Mouse (Mus musculus) MEL (cell line): Measurements from ENCODE around the gene Pax8. TPM values are rescaled to one million over a fixed set of nuclear protein-coding genes. Genes with fewer than 3 reads are reported as not detected.

Experiments
- DNase-seq: peaks from one replicate; pipeline ENCODE4 v3.0.0; 2011; ENCODE audit warnings: low read depth, low spot score
- H3K27ac ChIP-seq: 2 replicates; pipeline ENCODE4 v1.5.1; 2012; ENCODE audit warnings: low read depth, mild to moderate bottlenecking, control low read depth, low read length, moderate library complexity; ENCODE audit not compliant: control insufficient read depth
- H3K27me3 ChIP-seq, 2 experiments: fragments of 150-350 bp in 1 of 2; sonication (generic) in 1 of 2; 2 replicates each; pipeline ENCODE4 v1.6.1; 2012; ENCODE audit warnings: low read length in 2 of 2, mild to moderate bottlenecking in 2 of 2, improper control_type of control experiment in 1 of 2, moderate library complexity in 1 of 2; ENCODE audit not compliant: insufficient read depth in 2 of 2, control insufficient read depth in 1 of 2
- H3K36me3 ChIP-seq, 2 experiments: 2 replicates each; pipeline ENCODE4 v1.6.1; 2012 to 2014; ENCODE audit warnings: low read length in 2 of 2, improper control_type of control experiment in 1 of 2, inconsistent platforms in 1 of 2, mild to moderate bottlenecking in 1 of 2; ENCODE audit not compliant: insufficient read depth in 2 of 2, control insufficient read depth in 1 of 2
- H3K4me1 ChIP-seq, 2 experiments: fragments of 150-350 bp in 1 of 2; sonication (generic) in 1 of 2; 2 replicates each; pipeline ENCODE4 v1.6.1; 2012; ENCODE audit warnings: low read length in 2 of 2, improper control_type of control experiment in 1 of 2, mild to moderate bottlenecking in 1 of 2; ENCODE audit not compliant: insufficient read depth in 2 of 2, control insufficient read depth in 1 of 2
- H3K4me3 ChIP-seq, 2 experiments: fragments of 150-350 bp in 1 of 2; sonication (generic) in 1 of 2; 2 replicates each; pipeline ENCODE4 v1.5.1; 2012; ENCODE audit warnings: low read depth in 2 of 2, low read length in 2 of 2, mild to moderate bottlenecking in 2 of 2, moderate library complexity in 2 of 2, control low read depth in 1 of 2, improper control_type of control experiment in 1 of 2; ENCODE audit not compliant: control insufficient read depth in 1 of 2, insufficient read depth in 1 of 2
- H3K79me2 ChIP-seq: 2 replicates; pipeline ENCODE4 v1.6.1; 2012; ENCODE audit warnings: mild to moderate bottlenecking, low read length, moderate library complexity; ENCODE audit not compliant: control insufficient read depth, poor library complexity, insufficient read depth
- H3K9ac ChIP-seq: 2 replicates; pipeline ENCODE4 v1.6.1; 2012; ENCODE audit warnings: low read depth, mild to moderate bottlenecking, control low read depth, low read length, moderate library complexity; ENCODE audit not compliant: control insufficient read depth, poor library complexity, severe bottlenecking
- H3K9me3 ChIP-seq: fragments of 150-350 bp; sonication (generic); replicated peaks from 2 replicates; pipeline ENCODE4 v1.6.1; 2012; ENCODE audit warnings: mild to moderate bottlenecking, low read length, improper control_type of control experiment, moderate library complexity; ENCODE audit not compliant: insufficient read depth
- CHD1 ChIP-seq: IDR thresholded peaks from 2 replicates; pipeline ENCODE4 v1.6.1; 2012; ENCODE audit warnings: low read depth, mild to moderate bottlenecking, inconsistent platforms, low read length, improper control_type of control experiment
- CHD2 ChIP-seq: IDR thresholded peaks from 2 replicates; pipeline ENCODE4 v1.6.1; 2011; ENCODE audit warnings: low read length, improper control_type of control experiment
- E2F4 ChIP-seq: IDR thresholded peaks from 2 replicates; pipeline ENCODE4 v1.6.1; 2011; ENCODE audit warnings: low read depth, low read length, improper control_type of control experiment, borderline replicate concordance
- EP300 ChIP-seq, 2 experiments: IDR thresholded peaks; 2 replicates each; pipeline ENCODE4 v1.6.1; 2011; ENCODE audit warnings: improper control_type of control experiment in 2 of 2, low read length in 2 of 2, low read depth in 1 of 2, mild to moderate bottlenecking in 1 of 2
- ETS1 ChIP-seq: IDR thresholded peaks from 2 replicates; pipeline ENCODE4 v1.6.1; 2012; ENCODE audit warnings: low read depth, mild to moderate bottlenecking, inconsistent platforms, low read length, improper control_type of control experiment, moderate library complexity
- GATA1 ChIP-seq: IDR thresholded peaks from 2 replicates; pipeline ENCODE4 v1.6.1; 2011; ENCODE audit warnings: low read depth, low read length, improper control_type of control experiment
- KAT2A ChIP-seq: conservative IDR thresholded peaks from 2 replicates; pipeline ENCODE4 v1.6.1; 2012; ENCODE audit warnings: low read depth, low read length, improper control_type of control experiment, inconsistent platforms
- MYB ChIP-seq: IDR thresholded peaks from 2 replicates; pipeline ENCODE4 v1.6.1; 2011; ENCODE audit warnings: mild to moderate bottlenecking, low read depth, low read length, improper control_type of control experiment
- MYC ChIP-seq: IDR thresholded peaks from 2 replicates; pipeline ENCODE4 v1.6.1; 2011; ENCODE audit warnings: low read depth, mild to moderate bottlenecking, low read length, improper control_type of control experiment, moderate library complexity
- NELFE ChIP-seq: IDR thresholded peaks from 2 replicates; pipeline ENCODE4 v1.6.1; 2011; ENCODE audit warnings: low read depth, low read length, improper control_type of control experiment
- POLR2AphosphoS5 ChIP-seq: IDR thresholded peaks from 2 replicates; pipeline ENCODE4 v1.6.1; 2012; ENCODE audit warnings: low read depth, borderline replicate concordance, mild to moderate bottlenecking, inconsistent platforms, low read length, moderate library complexity, mixed read lengths
- SIN3A ChIP-seq: IDR thresholded peaks from 2 replicates; pipeline ENCODE4 v1.6.1; 2012; ENCODE audit warnings: low read length, improper control_type of control experiment, inconsistent platforms
- TAL1 ChIP-seq: IDR thresholded peaks from 2 replicates; pipeline ENCODE4 v1.6.1; 2012; ENCODE audit warnings: mild to moderate bottlenecking, inconsistent platforms, low read length, moderate library complexity, mixed read lengths
- TBP ChIP-seq: IDR thresholded peaks from 2 replicates; pipeline ENCODE4 v1.8.0; 2011; ENCODE audit warnings: low read depth, low read length, improper control_type of control experiment
- TCF12 ChIP-seq: IDR thresholded peaks from 2 replicates; pipeline ENCODE4 v1.6.1; 2014; ENCODE audit warnings: low read depth, mild to moderate bottlenecking, inconsistent platforms, low read length, improper control_type of control experiment, moderate library complexity
- UBTF ChIP-seq: IDR thresholded peaks from 2 replicates; pipeline ENCODE4 v1.6.1; 2012; ENCODE audit warnings: low read depth, mild to moderate bottlenecking, inconsistent platforms, low read length, improper control_type of control experiment, moderate library complexity, borderline replicate concordance; ENCODE audit not compliant: insufficient read depth
- USF1 ChIP-seq: IDR thresholded peaks from 2 replicates; pipeline ENCODE4 v1.6.1; 2014; ENCODE audit warnings: low read depth, mild to moderate bottlenecking, inconsistent platforms, low read length, improper control_type of control experiment, moderate library complexity
- USF2 ChIP-seq, 2 experiments: IDR thresholded peaks; 2 replicates each; pipeline ENCODE4 v1.6.1; 2011 to 2012; ENCODE audit warnings: improper control_type of control experiment in 2 of 2, low read length in 2 of 2, borderline replicate concordance in 1 of 2, inconsistent platforms in 1 of 2, low read depth in 1 of 2, mild to moderate bottlenecking in 1 of 2; ENCODE audit not compliant: insufficient read depth in 1 of 2
- ZMIZ1 ChIP-seq: IDR thresholded peaks from 2 replicates; pipeline ENCODE4 v1.6.1; 2012; ENCODE audit warnings: low read depth, mild to moderate bottlenecking, inconsistent platforms, low read length, improper control_type of control experiment, moderate library complexity
- polyA plus RNA-seq, 2 experiments: library from polyadenylated mRNA; stranded (reverse) in 1 of 2; unstranded in 1 of 2; fragments of >175 nt in 1 of 2; fragments of >200 nt in 1 of 2; gene quantifications; 2 replicates each; pipeline versions ENCODE4 v1.2.1 to v1.2.4; 2012; ENCODE audit warnings: low replicate concordance in 2 of 2, low read depth in 1 of 2; ENCODE audit not compliant: insufficient read length in 2 of 2, insufficient read depth in 1 of 2, missing spikeins in 1 of 2
- total RNA-seq: library from RNA; depleted of rRNA; stranded (reverse); fragments of 300-350 nt; gene quantifications from 2 replicates; pipeline ENCODE4 v1.2.3, GENCODE M21; 2012

Pax8 gene
- total and polyA plus RNA-seq, 3 experiments = not detected

DNA sequence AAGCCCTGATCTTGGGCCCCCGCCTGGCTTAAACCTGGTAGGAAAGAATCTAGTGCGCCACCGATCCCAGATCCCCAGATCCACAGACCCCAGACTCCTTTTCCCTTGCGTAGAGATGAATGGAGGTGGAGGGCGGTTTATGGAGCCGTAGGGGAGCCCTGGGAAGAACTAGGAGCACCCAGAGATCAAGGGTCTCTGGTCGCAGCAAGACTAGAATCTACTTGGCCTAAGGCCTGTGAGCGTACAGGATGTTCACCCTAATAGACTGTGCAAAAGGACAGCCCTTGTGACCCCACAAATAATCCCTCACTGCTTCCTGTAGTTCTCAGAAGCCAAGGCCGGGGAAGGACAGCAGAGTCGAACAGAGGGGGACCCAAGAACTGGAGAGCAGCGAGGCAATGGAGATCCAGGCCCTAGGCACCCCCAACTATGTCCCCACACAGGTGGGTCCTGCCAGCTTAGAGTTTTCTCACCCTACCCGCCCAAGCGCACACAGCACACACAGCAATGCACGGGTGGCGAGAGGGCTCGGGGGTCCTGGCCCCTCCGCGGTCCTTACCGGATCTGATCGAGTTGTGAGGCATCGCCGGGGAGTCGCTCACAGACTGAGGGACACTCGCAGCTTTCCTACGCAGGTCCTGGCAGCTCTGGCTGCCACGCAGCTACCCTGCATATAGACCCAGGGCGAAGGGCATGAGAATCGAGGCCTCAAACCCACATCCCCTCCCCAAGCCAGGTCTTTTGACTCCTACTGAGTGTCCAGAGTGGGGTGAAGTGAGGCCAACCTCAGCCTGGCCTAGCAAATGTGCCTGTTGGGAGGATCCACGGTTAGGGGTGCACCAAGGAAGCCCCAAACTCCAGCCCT lies 653 bp downstream of the Pax8 start:
- Histone ChIP-seq H3K27me3 (no peaks in the 10 kb centered on the region), H3K9ac (no peak overlapping the region)
- TF ChIP-seq SIN3A (no peak), ZMIZ1 (no peak), TCF12 (no peak), POLR2AphosphoS5 (no peak), USF2 (IDR thresholded peaks at IDR 0.05; ENCODE audit: borderline replicate concordance in 1 of 2, insufficient read depth in 1 of 2, low read depth in 1 of 2, low read length in 2 of 2) (no peak), ETS1 (no peak), USF1 (no peak), NELFE (no peak), TAL1 (no peak), E2F4 (no peak), CHD1 (no peak), GATA1 (no peak), MYB (no peak), CHD2 (no peak)

DNA sequence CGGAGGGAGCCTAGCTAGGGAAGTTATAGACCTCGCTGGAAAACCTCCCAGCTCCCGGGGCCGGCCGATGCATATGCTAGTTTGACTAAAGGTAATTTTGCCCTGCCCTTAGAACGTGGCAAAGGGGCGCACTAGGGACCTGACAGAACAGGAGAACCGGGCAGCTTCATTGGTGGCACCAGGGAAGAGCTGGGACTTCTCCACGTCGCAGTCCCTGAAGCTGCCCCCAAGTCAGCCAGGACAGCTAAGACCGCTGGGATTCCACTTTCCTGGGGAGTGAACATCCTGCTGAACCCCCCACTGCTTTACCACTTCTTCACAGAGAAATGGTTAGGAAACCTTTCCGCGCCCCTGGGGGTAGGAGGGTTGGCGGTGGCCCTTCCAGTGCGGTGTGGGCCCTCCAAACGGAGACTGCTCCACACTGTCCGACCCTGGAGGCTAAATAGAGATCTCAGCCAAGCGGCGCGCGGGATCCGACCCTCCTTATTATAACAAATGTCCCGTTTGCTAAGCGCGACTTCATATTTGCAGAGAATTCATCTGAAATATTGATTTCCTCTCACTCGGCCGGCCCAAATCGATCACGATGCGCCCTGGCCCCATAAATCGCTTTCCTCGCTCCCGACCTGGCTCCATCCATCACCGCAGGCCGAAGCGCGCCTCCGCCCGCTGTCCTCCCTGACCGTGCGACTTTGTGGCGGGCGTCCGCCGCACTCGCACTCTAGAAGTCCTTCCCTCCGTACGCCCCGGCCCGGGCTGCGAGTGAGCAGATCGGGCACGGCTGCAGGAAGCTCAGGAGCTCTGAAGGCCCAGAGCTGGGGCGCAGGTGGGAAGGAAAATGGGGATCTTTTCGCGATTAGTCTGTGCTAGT lies 1.5 kb downstream of the Pax8 start:
- Histone ChIP-seq H3K27me3 (no peaks in the 10 kb centered on the region), H3K79me2 (no peaks in the 10 kb centered on the region), H3K4me1 (no peaks in the 10 kb centered on the region), H3K9ac (no peak overlapping the region), H3K36me3 (no peaks in the 10 kb centered on the region), H3K27ac (no peak overlapping the region)
- TF ChIP-seq ZMIZ1 (no peak), EP300 (IDR thresholded peaks at IDR 0.05; ENCODE audit: low read depth in 1 of 2, low read length in 2 of 2) (no peak), CHD1 (no peak), UBTF (no peak), TCF12 (no peak), USF1 (no peak), MYB (no peak), MYC (no peak), TBP (no peak), ETS1 (no peak), KAT2A (no peak)
- TF ChIP-seq, all 39 proteins: peak for 0
- Histone ChIP-seq H3K4me3 (no peak overlapping the region), H3K9me3 (no peaks in the 10 kb centered on the region)
- no peak for DNase-seq

More for the DNA sequence above, 653 bp downstream of the Pax8 start:
- no peaks in the 10 kb centered on the region for H3K36me3 ChIP-seq
- H3K4me1 ChIP-seq = no peaks in the 10 kb centered on the region
- DNase-seq = no peak
- no peaks in the 10 kb centered on the region for H3K79me2 ChIP-seq
- no peak overlapping the region for H3K27ac ChIP-seq
- no peaks in the 10 kb centered on the region for H3K9me3 ChIP-seq
- no peak overlapping the region for H3K4me3 ChIP-seq
